Mouse (Mus musculus): ENCODE measurements around the gene Ccdc174. TPM values are rescaled to one million over a fixed set of nuclear protein-coding genes. Genes with fewer than 3 reads are reported as not detected.
A peak's percentile ranks its signal among the peaks of the same experiment; 100 is the strongest.

The Ccdc174 gene
- polyA plus RNA-seq (2015; fragmentation: Nextera tagmentation; extraction: Ambion mirVana), result 22.3 and 24.0 TPM in 2 replicates

GRCm38 (mm10) chr6:91877885-91878651 lies at the start of gene Ccdc174:
Gene Ccdc174 (plus strand): TSS chr6:91878053.
- peak within 1 kb of the TSS; percentile 75 for H3K27ac ChIP-seq (replicated peaks)
- peak within 1 kb of the TSS; percentile 83 for H3K4me2 ChIP-seq
- under 1% methylated on average over 47 of the region's 47 CpGs for WGBS
- peaks cover 19% of the 10 kb centered on the region for H3K4me1 ChIP-seq
- ATAC-seq (ENCODE audit: extremely low read depth, insufficient number of reproducible peaks, low FRiP score, low TSS enrichment), result peak; percentile 79
- H3K9ac ChIP-seq, result peak within 1 kb of the TSS; percentile 95
- peaks cover 3% of the 10 kb centered on the region; the same call in 1 of the 2 replicates for H3K27me3 ChIP-seq (replicated peaks)
- H3K36me3 ChIP-seq, result peaks cover 21% of the 10 kb centered on the region
- peak within 1 kb of the TSS; percentile 83 for H3K4me3 ChIP-seq
- no peaks in the 10 kb centered on the region for H3K9me3 ChIP-seq

DNA sequence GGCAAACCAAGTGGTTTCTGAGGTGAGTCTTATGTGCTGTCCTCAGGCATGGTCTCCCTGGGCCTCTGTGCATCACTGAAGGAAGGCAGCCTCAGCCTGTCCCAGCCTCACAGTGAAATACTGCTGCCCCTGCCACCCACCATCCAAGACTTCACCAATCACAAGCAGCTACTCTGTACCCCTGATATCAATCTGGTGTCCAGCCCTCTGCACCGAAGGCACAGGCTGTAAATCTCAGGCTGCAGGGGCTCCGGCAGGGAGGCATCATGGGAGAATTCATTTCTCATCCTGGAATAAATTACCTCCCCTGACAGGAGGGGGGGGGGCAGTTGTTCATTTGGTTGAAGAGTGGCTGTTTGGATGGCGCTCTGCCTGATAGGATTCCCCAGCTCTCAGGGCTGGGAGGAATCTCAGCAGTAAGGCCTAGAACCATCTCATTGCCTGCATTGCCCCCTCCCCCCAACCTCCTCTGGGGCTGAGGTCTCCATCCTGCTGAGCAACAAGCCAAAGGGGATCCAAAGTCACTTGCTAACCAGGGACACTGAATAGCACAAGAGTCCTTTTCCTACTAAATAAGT lies 44.9 kb upstream of the Ccdc174 start:
- no peaks in the 10 kb centered on the region for H3K9me3 ChIP-seq
- ATAC-seq (ENCODE audit: extremely low read depth, insufficient number of reproducible peaks, low FRiP score, low TSS enrichment), result no peak
- WGBS, result 63% methylated on average over 3 of the region's 3 CpGs
- no peak overlapping the region for H3K27ac ChIP-seq (replicated peaks)
- 0 out of 2 replicates have a peak, but pooled peaks cover 3% of the 10 kb centered on the region for H3K4me1 ChIP-seq
- H3K4me2 ChIP-seq, result no peak overlapping the region
- H3K9ac ChIP-seq, result no peak overlapping the region
- H3K4me3 ChIP-seq, result no peak overlapping the region
- peaks cover 44% of the 10 kb centered on the region for H3K27me3 ChIP-seq (replicated peaks)
- H3K36me3 ChIP-seq, result no peaks in the 10 kb centered on the region

DNA sequence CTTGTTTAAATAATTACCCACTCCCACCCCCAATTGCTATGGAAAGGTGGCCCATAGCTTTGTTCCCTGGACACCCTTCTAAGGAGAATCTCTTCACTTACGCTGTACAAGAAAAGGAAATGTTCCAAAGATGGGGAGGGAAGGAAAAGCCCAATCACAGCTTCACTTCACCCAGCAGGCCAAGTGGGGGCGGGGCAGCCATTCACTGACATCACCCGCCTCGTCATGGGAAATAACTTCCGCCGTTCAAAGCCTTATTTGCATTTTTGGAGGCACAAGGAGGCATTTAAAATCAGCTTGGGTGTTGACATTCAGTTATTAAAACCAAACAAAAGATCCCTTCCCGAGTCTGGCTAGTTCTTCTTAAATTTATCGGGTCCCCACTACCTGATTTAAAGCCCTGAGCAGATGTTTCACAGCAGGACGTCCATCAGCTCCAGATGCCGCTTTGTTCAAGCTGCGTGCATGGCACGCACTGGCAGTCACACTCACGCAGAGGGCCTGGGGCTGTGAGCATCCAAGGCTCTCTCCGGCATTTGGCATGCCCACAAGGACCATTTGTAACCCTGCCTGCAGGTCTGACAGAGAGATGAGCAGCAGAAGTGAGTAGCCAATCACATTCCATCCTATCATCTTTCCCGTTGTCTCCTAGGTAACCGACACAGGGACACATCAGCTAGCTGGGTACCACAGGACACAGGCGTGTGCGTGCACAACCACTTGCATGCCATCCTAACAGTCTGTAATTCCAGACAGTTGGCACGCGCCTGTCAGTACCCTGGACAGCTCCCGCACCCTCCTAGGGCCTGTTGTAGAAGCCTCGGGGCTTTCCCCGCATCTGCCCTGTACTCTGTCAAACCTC lies 38.6 kb upstream of the Ccdc174 start:
- Histone ChIP-seq H3K27ac (replicated peaks) (no peak overlapping the region), H3K9ac (no peak overlapping the region), H3K4me1 (peaks cover 6% of the 10 kb centered on the region), H3K27me3 (replicated peaks) (peaks cover 81% of the 10 kb centered on the region), H3K9me3 (no peaks in the 10 kb centered on the region), H3K36me3 (no peaks in the 10 kb centered on the region), H3K4me3 (no peak overlapping the region), H3K4me2 (no peak overlapping the region)
- no peak for ATAC-seq (ENCODE audit: extremely low read depth, insufficient number of reproducible peaks, low FRiP score, low TSS enrichment)
- 13% methylated on average over 23 of the region's 23 CpGs for WGBS

GRCm38 (mm10) chr6:91842897-91843627 lies 34.8 kb upstream of the Ccdc174 start:
- Histone ChIP-seq H3K4me3 (peak overlapping the region; percentile 53), H3K27ac (replicated peaks) (no peak overlapping the region), H3K36me3 (no peaks in the 10 kb centered on the region), H3K9me3 (no peaks in the 10 kb centered on the region), H3K4me1 (peaks cover 6% of the 10 kb centered on the region), H3K9ac (peak overlapping the region; percentile 55), H3K4me2 (peak overlapping the region; percentile 74), H3K27me3 (replicated peaks) (peaks cover 91% of the 10 kb centered on the region)
- 2% methylated on average over 46 of the region's 46 CpGs for WGBS
- ATAC-seq (ENCODE audit: extremely low read depth, insufficient number of reproducible peaks, low FRiP score, low TSS enrichment), result no peak

DNA sequence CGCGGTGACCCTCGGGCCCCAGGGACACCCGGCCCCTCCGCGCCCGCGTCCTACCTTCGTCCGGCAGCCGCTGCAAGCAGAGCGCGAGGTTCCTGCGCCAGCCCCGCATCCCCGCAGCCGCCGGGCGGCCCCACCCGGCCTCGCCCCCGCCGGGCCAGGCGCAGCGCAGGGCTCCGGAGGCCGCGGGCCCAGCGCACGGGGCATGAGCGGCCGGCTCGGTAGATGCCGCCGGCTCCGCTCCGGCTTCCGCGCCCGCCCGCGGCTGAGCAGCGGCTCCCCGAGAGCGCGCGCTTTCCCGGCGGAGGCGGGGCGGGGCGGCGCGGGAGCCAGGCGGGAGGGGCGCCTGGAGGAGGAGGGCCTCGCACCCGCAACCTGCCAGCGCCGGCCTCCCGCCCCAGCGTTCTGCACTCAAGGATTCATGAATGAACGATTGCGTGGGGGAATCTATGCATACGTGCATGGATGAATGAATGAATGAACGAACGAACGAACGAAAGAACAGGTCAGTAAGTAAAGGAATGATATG lies 34.2 kb upstream of the Ccdc174 start:
- H3K4me1 ChIP-seq, result peaks cover 6% of the 10 kb centered on the region
- H3K36me3 ChIP-seq, result no peaks in the 10 kb centered on the region
- no peak overlapping the region for H3K27ac ChIP-seq (replicated peaks)
- ATAC-seq (ENCODE audit: extremely low read depth, insufficient number of reproducible peaks, low FRiP score, low TSS enrichment), result no peak
- H3K9ac ChIP-seq, result peak overlapping the region; percentile 55
- 4% methylated on average over 66 of the region's 69 CpGs for WGBS
- peak overlapping the region; percentile 53 for H3K4me3 ChIP-seq
- H3K27me3 ChIP-seq (replicated peaks), result peaks cover 87% of the 10 kb centered on the region
- no peaks in the 10 kb centered on the region for H3K9me3 ChIP-seq
- peak overlapping the region; percentile 74 for H3K4me2 ChIP-seq

DNA sequence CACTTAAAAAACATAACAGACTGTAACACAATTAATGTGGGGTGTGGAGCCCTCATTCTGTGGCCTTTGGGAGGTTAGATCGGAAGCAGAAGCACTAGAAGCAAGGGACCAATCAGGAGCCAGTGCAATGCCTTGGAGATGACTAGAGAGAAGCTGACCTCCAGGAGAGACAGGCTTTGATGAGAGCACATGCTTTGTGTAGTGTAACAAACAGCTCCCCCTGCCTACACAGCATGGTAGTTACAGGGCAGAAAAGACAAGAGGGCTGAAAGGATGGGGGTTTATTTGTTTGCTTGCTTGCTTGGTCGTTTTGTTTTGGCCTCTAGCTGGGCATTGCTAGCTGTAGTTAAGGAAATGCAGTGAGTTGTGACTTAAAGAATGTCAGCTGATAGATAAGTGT lies 25.3 kb upstream of the Ccdc174 start:
- H3K9me3 ChIP-seq, result no peaks in the 10 kb centered on the region
- no peak overlapping the region for H3K4me2 ChIP-seq
- no peak overlapping the region for H3K4me3 ChIP-seq
- no peak overlapping the region for H3K9ac ChIP-seq
- no peaks in the 10 kb centered on the region for H3K36me3 ChIP-seq
- ATAC-seq (ENCODE audit: extremely low read depth, insufficient number of reproducible peaks, low FRiP score, low TSS enrichment), result no peak
- no peak overlapping the region for H3K27ac ChIP-seq (replicated peaks)
- H3K4me1 ChIP-seq, result no peaks in the 10 kb centered on the region
- WGBS, result 9% methylated on average over 2 of the region's 2 CpGs
- peaks cover 41% of the 10 kb centered on the region for H3K27me3 ChIP-seq (replicated peaks)

- H3K36me3 ChIP-seq, result no peaks in the 10 kb centered on the region
- H3K27ac ChIP-seq (replicated peaks), result no peak overlapping the region
- H3K9me3 ChIP-seq, result no peaks in the 10 kb centered on the region
- no peak overlapping the region for H3K4me2 ChIP-seq
- no peaks in the 10 kb centered on the region for H3K4me1 ChIP-seq
- 45% methylated on average over 5 of the region's 5 CpGs for WGBS
- H3K27me3 ChIP-seq (replicated peaks), result peaks cover 53% of the 10 kb centered on the region
- no peak overlapping the region for H3K4me3 ChIP-seq
- ATAC-seq (ENCODE audit: extremely low read depth, insufficient number of reproducible peaks, low FRiP score, low TSS enrichment), result no peak
- no peak overlapping the region for H3K9ac ChIP-seq
Observed at GRCm38 (mm10) chr6:91858339-91858738, 19.5 kb upstream of the Ccdc174 start.

DNA sequence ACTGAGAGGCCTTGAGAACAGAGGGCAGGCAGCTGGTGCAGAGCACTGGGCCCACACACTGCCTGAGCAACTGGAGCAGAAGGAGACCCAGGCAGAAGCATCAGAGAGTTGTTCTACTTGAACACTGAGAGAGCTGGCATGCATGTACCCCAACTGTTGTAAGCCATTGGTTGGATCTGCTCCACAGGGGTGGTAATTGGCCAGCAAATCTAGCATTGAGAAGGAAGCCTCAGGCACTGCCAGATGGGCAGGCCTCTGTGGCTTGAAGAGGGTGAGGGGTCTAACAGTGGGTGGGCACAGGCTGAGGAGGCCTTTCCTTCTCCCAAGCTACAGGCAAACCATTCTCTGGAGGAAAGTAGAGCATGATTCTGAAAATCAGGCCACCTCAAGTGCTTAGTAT lies 15.0 kb upstream of the Ccdc174 start:
- ATAC-seq (ENCODE audit: extremely low read depth, insufficient number of reproducible peaks, low FRiP score, low TSS enrichment), result no peak
- Histone ChIP-seq H3K27ac (replicated peaks) (no peak overlapping the region), H3K4me1 (no peaks in the 10 kb centered on the region), H3K4me2 (no peak overlapping the region), H3K4me3 (no peak overlapping the region), H3K36me3 (no peaks in the 10 kb centered on the region), H3K9ac (no peak overlapping the region), H3K27me3 (replicated peaks) (peaks cover 27% of the 10 kb centered on the region), H3K9me3 (no peaks in the 10 kb centered on the region)

DNA sequence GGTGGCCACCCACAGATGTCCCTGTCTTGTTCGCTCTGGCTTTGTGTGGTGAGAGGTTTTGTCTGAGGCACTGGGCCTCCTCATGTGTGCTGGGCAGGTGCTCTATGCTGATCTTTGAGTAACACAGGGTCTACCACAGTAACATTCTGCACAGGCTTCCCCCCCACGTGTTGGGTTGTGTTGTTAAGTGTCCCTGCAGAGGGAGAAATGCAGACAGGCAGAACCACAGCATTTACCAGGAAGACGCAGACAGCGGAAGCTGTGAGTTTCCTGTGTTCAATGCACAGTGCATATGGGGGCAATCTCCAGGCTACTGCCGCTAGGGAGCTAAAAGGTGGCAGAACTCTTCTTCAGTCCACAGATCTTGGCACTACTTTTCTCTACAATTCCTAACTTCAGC lies 13.3 kb upstream of the Ccdc174 start:
- Histone ChIP-seq H3K27ac (replicated peaks) (no peak overlapping the region), H3K27me3 (replicated peaks) (peaks cover 21% of the 10 kb centered on the region), H3K36me3 (no peaks in the 10 kb centered on the region), H3K4me1 (no peaks in the 10 kb centered on the region), H3K9me3 (no peaks in the 10 kb centered on the region), H3K4me3 (no peak overlapping the region), H3K9ac (no peak overlapping the region), H3K4me2 (no peak overlapping the region)
- WGBS, result 72% methylated on average over 5 of the region's 5 CpGs
- ATAC-seq (ENCODE audit: extremely low read depth, insufficient number of reproducible peaks, low FRiP score, low TSS enrichment), result no peak

GRCm38 (mm10) chr6:91865601-91866000 lies 12.3 kb upstream of the Ccdc174 start:
- WGBS, result 79% methylated on average over 11 of the region's 11 CpGs
- Histone ChIP-seq H3K4me1 (no peaks in the 10 kb centered on the region), H3K9me3 (no peaks in the 10 kb centered on the region), H3K9ac (no peak overlapping the region), H3K4me2 (no peak overlapping the region), H3K27ac (replicated peaks) (no peak overlapping the region), H3K4me3 (no peak overlapping the region), H3K36me3 (no peaks in the 10 kb centered on the region), H3K27me3 (replicated peaks) (peaks cover 19% of the 10 kb centered on the region)
- no peak for ATAC-seq (ENCODE audit: extremely low read depth, insufficient number of reproducible peaks, low FRiP score, low TSS enrichment)

- no peak overlapping the region for H3K9ac ChIP-seq
- no peak overlapping the region for H3K27ac ChIP-seq (replicated peaks)
- 83% methylated on average over 5 of the region's 5 CpGs for WGBS
- no peak overlapping the region for H3K4me2 ChIP-seq
- H3K27me3 ChIP-seq (replicated peaks), result peaks cover 13% of the 10 kb centered on the region
- no peaks in the 10 kb centered on the region for H3K9me3 ChIP-seq
- ATAC-seq (ENCODE audit: extremely low read depth, insufficient number of reproducible peaks, low FRiP score, low TSS enrichment), result no peak
- H3K4me3 ChIP-seq, result no peak overlapping the region
- H3K4me1 ChIP-seq, result peaks cover 8% of the 10 kb centered on the region
- H3K36me3 ChIP-seq, result no peaks in the 10 kb centered on the region
Observed at GRCm38 (mm10) chr6:91868091-91868490, 9.8 kb upstream of the Ccdc174 start.
